Mouse (Mus musculus) limb, embryonic 10.5 days (tissue): Measurements from ENCODE around the gene Kcnj12. TPM values are rescaled to one million over a fixed set of nuclear protein-coding genes. Genes with fewer than 3 reads are reported as not detected.

ENCODE experiments used
- DNase-seq: peaks from one replicate; pipeline ENCODE4 v3.0.0-alpha.2; 2017; ENCODE audit warnings: low spot score
- H3K27ac ChIP-seq: fragments of 300-500 bp; sonication (generic); 2 replicates; pipeline ENCODE4 v1.5.1; 2016; ENCODE audit warnings: mild to moderate bottlenecking
- H3K27me3 ChIP-seq: fragments of 300-500 bp; sonication (generic); 2 replicates; pipeline ENCODE4 v1.6.1; 2016; ENCODE audit warnings: low read depth, mild to moderate bottlenecking; ENCODE audit not compliant: poor library complexity, severe bottlenecking
- H3K36me3 ChIP-seq: fragments of 300-500 bp; sonication (generic); 2 replicates; pipeline ENCODE4 v1.6.1; 2016; ENCODE audit warnings: mild to moderate bottlenecking, moderate library complexity
- H3K4me1 ChIP-seq: fragments of 300-500 bp; sonication (generic); 2 replicates; pipeline ENCODE4 v1.6.1; 2016
- H3K4me3 ChIP-seq: fragments of 300-500 bp; sonication (generic); 2 replicates; pipeline ENCODE4 v1.5.1; 2016; ENCODE audit warnings: mild to moderate bottlenecking, moderate library complexity
- H3K9me3 ChIP-seq: fragments of 300-500 bp; sonication (generic); replicated peaks from 2 replicates; pipeline ENCODE4 v1.6.1; 2016; ENCODE audit warnings: mild to moderate bottlenecking
- WGBS: fragments of 180-500 bp; shearing (Covaris S2); methylation state at CpG from one replicate; pipeline ENCODE4 v1.1.7; 2016; 5-methylcytosine and 5-hydroxymethylcytosine counted together
- polyA plus RNA-seq: library from polyadenylated mRNA; unstranded; fragments of >200 nt; fragmentation: Nextera tagmentation; extraction: Ambion mirVana; gene quantifications from 2 replicates; pipeline ENCODE4 v1.2.1, GENCODE M21; 2016

Kcnj12 gene
- polyA plus RNA-seq, 1 experiment from 2014 or later, result 0.11 TPM

DNA sequence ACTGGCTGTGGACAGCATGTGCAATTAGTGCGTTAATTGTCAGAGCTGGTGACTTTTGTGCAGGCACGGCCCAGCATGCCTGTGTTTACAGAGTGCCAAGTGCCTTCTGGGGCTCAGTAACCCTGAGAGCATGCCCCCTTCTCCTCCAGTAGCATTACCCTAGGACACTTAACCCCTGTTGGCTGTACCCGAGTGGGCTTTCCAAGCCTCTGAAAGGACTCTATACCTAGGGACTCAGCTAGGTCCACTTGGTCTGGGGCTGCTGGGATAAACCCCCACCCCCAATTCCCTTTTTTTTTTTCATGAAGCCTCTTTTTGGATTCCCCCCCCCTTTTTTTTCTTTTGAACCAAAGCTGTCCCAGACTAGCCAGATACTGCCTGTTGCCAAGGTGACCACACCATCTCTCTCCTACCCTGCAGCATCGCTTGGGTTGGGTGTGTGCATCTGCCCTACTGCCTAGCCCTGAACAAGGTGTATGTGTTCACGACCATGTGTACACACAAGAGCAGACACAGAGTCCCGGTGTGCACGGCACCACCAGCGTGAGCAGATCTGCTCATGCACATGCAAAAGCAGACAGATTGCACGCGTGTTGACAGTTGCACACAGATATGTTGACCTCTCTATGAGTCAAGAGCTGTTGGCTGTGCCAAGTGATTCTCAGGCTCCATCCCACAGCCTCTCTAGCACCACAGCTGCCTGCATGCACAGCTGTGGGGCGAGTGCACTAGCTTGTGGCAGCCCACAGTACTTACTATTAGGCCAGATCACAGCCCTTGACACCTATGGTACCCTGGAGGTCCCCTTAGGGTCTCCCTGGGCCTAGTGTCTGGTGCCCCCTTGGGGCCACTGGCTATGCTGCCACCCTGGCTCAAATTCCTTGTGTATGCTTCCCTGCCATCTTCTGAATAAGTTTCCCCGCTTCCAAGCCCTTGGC lies 21.0 kb downstream of the Kcnj12 start:
- no peaks in the 10 kb centered on the region for H3K36me3 ChIP-seq
- 72% methylated on average over 12 of the region's 12 CpGs for WGBS
- H3K9me3 ChIP-seq, result no peaks in the 10 kb centered on the region
- peaks cover 24% of the 10 kb centered on the region for H3K4me1 ChIP-seq
- DNase-seq, result peak; percentile 60
- H3K27me3 ChIP-seq, result peaks cover 30% of the 10 kb centered on the region
- H3K4me3 ChIP-seq, result no peak overlapping the region
- no peak overlapping the region for H3K27ac ChIP-seq

DNA sequence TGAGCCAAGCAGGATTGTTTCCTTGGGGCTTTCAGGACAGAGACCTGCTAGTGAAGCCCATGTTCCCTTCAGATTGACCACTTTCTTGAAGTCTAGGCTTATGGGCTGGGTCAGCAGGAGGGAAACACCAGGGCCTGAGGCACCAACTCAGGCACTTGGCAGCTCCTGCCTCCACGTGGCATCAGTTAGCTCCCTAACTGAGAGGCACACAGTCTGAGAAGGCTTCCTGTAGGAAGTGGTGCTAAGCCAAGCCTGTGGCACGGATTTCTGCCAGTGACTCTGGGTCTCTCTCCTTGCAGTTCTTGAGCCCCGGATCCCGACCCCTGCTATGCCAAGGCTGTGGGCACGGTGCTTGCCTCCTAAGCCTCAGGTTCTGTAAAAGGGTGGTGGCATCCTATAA lies 22.4 kb downstream of the Kcnj12 start:
- Histone ChIP-seq H3K4me3 (no peak overlapping the region), H3K4me1 (peaks cover 24% of the 10 kb centered on the region), H3K27ac (no peak overlapping the region), H3K36me3 (no peaks in the 10 kb centered on the region), H3K27me3 (peaks cover 30% of the 10 kb centered on the region), H3K9me3 (no peaks in the 10 kb centered on the region)
- DNase-seq, result no peak
- 74% methylated on average over 5 of the region's 5 CpGs for WGBS

DNA sequence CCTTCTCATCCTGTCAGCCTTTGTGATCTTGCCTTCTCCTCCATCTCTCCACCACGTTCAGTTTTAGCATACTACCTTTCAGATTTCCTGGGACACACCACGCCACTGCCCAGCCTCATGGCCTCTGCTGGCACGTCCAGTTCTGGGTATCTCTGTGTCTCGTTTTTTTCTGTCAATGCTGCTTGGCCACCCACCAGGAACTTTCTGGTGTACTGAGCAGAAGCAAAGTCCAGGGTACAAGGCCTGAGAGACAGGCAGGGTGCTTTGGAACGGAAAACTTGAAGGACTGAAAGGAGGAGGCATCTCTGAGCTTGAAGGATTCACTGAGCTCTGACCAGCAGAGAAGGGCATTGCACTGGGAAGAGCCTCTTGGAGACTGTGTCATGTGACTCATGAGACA lies 25.1 kb downstream of the Kcnj12 start:
- H3K4me1 ChIP-seq, result peaks cover 14% of the 10 kb centered on the region
- no peak overlapping the region for H3K27ac ChIP-seq
- no peak for DNase-seq
- H3K4me3 ChIP-seq, result no peak overlapping the region
- no peaks in the 10 kb centered on the region for H3K9me3 ChIP-seq
- WGBS, result 78% methylated on average over 5 of the region's 5 CpGs
- H3K27me3 ChIP-seq, result peaks cover 26% of the 10 kb centered on the region
- H3K36me3 ChIP-seq, result no peaks in the 10 kb centered on the region

DNA sequence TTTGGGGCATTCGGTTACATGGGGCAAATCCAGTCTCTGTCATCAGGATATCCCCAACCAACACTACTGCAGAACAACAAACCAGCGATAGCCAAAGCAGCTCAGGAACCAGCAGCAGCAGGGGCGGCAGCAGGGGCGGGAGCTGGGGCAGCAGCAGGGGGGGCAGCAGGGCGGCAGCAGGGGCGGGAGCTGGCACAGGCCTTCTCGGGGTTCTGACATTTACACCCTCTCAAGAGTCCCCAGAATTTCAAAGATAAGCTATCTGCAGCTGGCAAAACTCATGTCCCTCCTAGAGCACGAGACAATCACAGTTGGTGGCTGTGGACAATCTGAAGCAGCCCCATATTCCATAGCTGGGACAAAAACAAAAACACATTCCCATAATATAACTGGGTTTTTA lies 28.8 kb downstream of the Kcnj12 start:
- no peak overlapping the region for H3K27ac ChIP-seq

DNA sequence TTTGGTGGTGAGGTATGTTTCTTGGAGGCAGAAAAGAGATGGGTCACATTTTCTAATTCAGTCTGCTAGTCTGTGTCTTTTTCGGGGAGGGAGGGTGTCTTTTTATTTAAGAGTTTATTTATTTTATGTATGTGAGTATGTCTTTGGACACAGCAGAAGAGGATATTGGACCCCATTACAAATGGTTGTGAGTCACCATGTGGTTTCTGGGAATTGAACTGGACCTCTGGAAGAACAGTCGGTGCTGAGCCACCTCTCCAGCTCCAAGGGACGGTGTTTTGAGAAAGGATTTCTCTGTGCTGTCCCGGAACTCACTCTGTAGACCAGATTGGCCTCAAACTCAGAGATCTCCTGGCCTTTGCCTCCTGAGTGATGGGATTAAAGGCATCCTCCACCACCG lies 34.5 kb downstream of the Kcnj12 start:
- WGBS, result 75% methylated on average over 5 of the region's 5 CpGs
- H3K4me3 ChIP-seq, result no peak overlapping the region
- no peak for DNase-seq
- H3K4me1 ChIP-seq, result no peaks in the 10 kb centered on the region
- H3K9me3 ChIP-seq, result no peaks in the 10 kb centered on the region
- no peaks in the 10 kb centered on the region for H3K36me3 ChIP-seq
- no peak overlapping the region for H3K27ac ChIP-seq
- H3K27me3 ChIP-seq, result no peaks in the 10 kb centered on the region

More for the DNA sequence above, 28.8 kb downstream of the Kcnj12 start:
- WGBS, result 51% methylated on average over 8 of the region's 8 CpGs
- no peak for DNase-seq
- Histone ChIP-seq H3K4me3 (no peak overlapping the region), H3K4me1 (no peaks in the 10 kb centered on the region; the same call in 1 of the 2 replicates), H3K9me3 (no peaks in the 10 kb centered on the region), H3K36me3 (no peaks in the 10 kb centered on the region), H3K27me3 (peaks cover 7% of the 10 kb centered on the region; the same call in 1 of the 2 replicates)

DNA sequence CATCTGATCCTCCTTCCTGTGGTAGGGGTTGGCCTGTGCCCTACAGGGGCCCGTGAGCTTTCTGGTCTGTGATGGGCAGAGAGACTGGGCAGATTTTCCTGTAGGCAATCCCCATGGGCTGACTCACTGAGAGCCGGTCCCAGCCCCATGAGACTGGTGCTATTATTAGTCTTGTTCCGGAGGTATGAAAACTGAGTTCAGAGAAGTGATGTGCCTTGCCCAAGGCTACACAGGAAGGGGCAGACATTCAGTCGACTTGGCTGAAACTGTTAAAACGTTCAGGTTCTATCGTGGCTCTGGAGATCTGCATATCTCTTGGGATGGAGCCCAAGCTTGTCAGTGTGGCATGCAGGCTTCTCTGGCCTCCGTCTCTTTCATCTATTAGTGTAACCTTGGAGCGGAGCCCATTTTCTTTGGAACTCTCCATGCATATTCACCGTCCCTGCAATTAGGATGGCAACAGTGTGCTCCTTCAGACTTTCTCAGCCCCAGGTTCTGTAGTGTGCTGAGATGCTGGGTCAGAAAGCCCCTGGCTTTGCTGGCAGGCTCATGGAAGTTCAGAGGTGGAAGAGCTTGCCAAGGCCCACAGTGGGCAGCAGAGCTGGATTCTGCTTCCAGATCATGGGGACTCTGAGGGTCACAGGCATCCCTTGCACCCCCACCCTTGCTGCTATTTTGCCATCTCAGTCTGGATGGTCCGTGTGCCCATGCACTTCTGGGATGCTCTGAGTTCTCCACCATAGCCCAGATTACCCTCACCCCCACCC lies 37.5 kb downstream of the Kcnj12 start:
- Histone ChIP-seq H3K27me3 (no peaks in the 10 kb centered on the region), H3K9me3 (no peaks in the 10 kb centered on the region), H3K27ac (no peak overlapping the region), H3K36me3 (no peaks in the 10 kb centered on the region), H3K4me1 (no peaks in the 10 kb centered on the region), H3K4me3 (no peak overlapping the region)
- 87% methylated on average over 10 of the region's 10 CpGs for WGBS
- DNase-seq, result no peak

DNA sequence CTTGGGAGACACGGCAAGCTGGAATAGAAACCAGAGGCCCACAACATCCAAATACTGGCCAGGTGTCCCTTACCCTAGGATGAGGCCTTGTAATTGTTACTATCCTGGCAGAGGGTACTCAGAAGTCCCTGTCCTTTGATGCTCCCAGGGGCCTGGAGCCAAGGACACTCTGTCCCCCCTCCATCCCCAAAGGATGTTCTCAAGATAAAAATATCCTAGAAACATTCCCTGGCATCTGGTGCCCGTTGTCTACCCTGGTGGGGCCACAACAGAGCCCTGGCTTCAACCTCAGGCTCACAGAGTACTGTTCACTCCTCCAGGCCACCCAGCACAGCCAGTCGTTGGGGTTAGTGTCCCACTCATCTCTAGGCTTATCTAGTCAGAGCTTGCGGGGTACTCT lies 38.3 kb downstream of the Kcnj12 start:
- 85% methylated on average over 4 of the region's 4 CpGs for WGBS
- H3K4me1 ChIP-seq, result no peaks in the 10 kb centered on the region
- DNase-seq, result no peak
- H3K27me3 ChIP-seq, result no peaks in the 10 kb centered on the region
- no peak overlapping the region for H3K27ac ChIP-seq
- H3K9me3 ChIP-seq, result no peaks in the 10 kb centered on the region
- no peak overlapping the region for H3K4me3 ChIP-seq
- H3K36me3 ChIP-seq, result no peaks in the 10 kb centered on the region

DNA sequence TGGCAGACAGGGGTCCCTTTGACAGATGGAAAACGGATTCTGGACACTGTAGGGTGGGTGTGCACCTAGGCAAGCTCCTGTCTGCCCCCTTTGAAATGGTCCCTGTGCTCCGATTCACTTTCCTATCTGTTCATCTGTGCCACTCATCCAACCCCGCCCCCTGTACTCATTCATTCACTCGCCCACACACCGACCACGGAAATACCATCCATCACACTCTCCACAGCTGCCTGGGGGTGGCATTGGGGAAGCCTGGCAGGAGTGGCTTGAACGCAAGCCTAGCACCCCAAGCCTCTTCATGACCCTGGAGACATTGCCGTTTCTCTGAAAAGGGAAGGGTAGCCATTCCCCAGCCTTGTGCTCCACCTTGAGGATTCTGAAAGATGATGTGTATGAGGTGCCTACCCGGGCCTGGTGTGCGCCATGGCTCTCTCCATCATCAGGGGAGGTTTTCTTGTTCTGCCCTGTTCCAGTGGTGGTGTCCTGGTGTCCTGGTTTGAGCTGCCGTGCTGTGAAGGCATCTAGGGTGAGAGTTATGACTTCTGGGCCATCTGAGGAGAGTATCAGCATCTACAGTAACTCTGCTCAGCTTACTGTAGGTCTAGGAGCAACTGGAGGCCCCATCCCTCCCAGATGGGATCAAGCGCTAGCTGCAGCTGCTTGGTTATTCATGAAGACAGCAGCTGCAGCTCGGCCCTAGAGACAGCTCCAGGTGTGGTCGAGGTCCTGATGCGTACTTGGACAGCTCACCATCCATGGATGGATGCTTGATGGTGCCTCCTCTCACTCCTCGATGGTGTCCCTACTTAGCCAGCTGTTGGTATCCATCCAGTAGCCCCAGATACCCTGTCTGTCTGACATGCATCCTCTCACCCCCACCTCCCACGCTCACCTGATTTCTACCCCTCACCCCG lies 40.4 kb downstream of the Kcnj12 start:
- no peak for DNase-seq
- Histone ChIP-seq H3K4me3 (no peak overlapping the region), H3K36me3 (no peaks in the 10 kb centered on the region), H3K4me1 (no peaks in the 10 kb centered on the region), H3K27me3 (no peaks in the 10 kb centered on the region), H3K9me3 (no peaks in the 10 kb centered on the region), H3K27ac (no peak overlapping the region)
- 90% methylated on average over 18 of the region's 18 CpGs for WGBS

DNA sequence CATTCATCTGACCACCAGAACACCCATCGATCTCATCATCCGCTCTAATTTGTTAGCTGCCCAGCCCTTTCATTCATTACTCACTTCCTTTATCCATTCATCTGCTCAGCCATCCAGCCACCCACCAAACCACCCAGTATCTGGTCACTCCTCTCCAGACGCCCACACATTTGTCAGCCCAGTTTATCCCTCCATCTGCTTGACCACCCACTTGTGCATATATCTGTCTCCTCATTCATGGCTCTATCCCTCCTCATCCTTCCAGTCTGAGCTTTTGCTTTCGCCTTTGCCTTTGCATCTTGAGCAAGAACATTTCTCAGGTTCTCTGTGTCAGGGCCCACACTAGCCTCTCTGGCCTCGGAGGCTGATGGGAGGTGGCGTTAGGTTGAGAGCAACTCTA lies 41.1 kb downstream of the Kcnj12 start:
- no peaks in the 10 kb centered on the region for H3K4me1 ChIP-seq
- no peaks in the 10 kb centered on the region for H3K27me3 ChIP-seq
- no peak overlapping the region for H3K4me3 ChIP-seq
- no peaks in the 10 kb centered on the region for H3K9me3 ChIP-seq
- no peak for DNase-seq
- H3K36me3 ChIP-seq, result no peaks in the 10 kb centered on the region
- H3K27ac ChIP-seq, result no peak overlapping the region
- 93% methylated on average over 6 of the region's 6 CpGs for WGBS

DNA sequence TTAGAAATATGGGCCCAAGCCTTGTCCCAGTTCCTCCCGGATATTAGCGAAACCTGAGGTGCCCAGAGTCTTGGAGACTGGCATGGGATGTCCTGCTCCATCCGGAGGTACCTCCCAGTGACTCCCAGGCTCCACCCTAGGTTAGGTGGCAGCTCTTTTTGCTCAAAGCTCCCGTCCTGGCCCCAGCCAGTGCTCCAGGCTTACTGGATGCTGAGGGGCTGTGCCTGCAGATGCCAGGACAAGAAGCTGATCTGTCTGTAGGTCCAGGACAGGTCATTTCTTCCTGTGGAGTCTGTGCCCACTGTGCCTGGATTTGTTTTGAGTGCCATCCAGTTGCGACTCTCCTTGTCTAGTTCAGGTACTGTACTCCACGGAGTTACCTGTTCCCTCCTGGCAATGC lies 43.3 kb downstream of the Kcnj12 start:
- H3K27me3 ChIP-seq, result no peaks in the 10 kb centered on the region
- no peaks in the 10 kb centered on the region for H3K36me3 ChIP-seq
- WGBS, result 84% methylated on average over 6 of the region's 6 CpGs
- no peak overlapping the region for H3K27ac ChIP-seq
- H3K9me3 ChIP-seq, result no peaks in the 10 kb centered on the region
- no peak overlapping the region for H3K4me3 ChIP-seq
- DNase-seq, result no peak
- H3K4me1 ChIP-seq, result 0 out of 2 replicates have a peak, but pooled peaks cover 6% of the 10 kb centered on the region

DNA sequence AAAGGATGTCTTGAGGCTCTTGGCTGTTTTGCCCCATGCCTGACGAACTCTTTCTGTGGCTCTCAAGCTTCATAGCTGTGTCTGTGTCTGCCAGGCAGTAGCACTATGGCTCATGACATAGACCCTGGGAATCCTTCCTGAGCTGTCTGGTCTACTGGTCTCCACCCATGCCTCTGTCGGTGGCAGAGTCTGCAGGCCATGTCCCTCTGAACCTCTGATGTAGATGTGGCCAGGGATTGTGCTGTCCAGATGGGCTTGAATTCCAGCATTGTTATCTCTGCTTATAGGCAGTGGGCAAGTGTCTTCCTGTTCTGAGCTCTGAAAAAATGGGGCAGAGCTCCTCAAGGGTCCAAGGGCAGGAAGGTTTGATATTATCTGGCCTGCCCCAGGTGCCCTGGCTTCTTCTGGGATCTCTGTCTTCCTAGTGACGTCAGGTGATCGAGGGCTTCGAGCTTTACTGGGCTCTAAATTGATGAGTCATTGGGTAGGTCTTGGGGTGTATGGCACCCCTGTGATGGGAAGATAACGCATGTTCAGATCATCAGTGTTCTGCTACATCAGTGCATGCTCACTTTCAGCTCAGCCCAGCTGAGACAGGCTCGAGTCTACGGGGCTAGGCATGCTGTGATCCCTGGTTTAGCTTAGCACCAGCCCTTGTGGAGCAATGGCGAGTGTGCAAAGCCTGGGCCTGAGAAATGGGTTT lies 44.9 kb downstream of the Kcnj12 start:
- no peaks in the 10 kb centered on the region for H3K9me3 ChIP-seq
- peaks cover 22% of the 10 kb centered on the region; the same call in 1 of the 2 replicates for H3K4me1 ChIP-seq
- WGBS, result 88% methylated on average over 9 of the region's 9 CpGs
- H3K27me3 ChIP-seq, result no peaks in the 10 kb centered on the region
- H3K4me3 ChIP-seq, result no peak overlapping the region
- DNase-seq, result no peak
- no peak overlapping the region for H3K27ac ChIP-seq
- H3K36me3 ChIP-seq, result no peaks in the 10 kb centered on the region

DNA sequence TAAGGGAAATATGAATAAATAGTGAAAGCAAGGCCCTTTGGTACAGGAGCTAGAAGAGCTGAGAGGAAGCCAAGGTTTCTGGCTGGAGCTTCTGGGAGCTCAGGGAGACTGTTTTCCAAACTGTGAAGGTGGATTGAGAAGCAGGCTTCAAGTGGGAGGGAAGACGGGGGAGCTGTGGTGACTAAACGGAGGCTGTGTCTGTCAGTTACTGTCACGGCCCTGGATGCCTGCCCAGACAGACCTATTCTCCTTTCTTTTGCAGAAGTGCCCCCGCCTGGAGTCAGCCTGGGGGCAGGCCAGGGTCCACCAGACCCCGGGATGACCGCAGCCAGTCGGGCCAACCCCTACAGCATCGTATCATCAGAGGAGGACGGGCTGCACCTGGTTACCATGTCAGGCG lies 46.5 kb downstream of the Kcnj12 start:
- Histone ChIP-seq H3K27me3 (no peaks in the 10 kb centered on the region), H3K9me3 (no peaks in the 10 kb centered on the region), H3K36me3 (no peaks in the 10 kb centered on the region), H3K4me1 (peaks cover 27% of the 10 kb centered on the region; the same call in 1 of the 2 replicates), H3K27ac (0 out of 2 replicates have a peak overlapping the region, but pooled peaks have one; percentile 4), H3K4me3 (no peak overlapping the region)
- DNase-seq, result no peak
- WGBS, result 91% methylated on average over 10 of the region's 10 CpGs
